Mouse (Mus musculus): ENCODE measurements around the gene Glt1d1.

The Glt1d1 gene

GRCm38 (mm10) chr5:127632167-127633145 lies at the start of gene Glt1d1, which contains the start of gene Slc15a4:
Glt1d1 (plus strand) TSS chr5:127632262.
Slc15a4 (minus strand) TSS chr5:127632897.
- DNase-seq (ENCODE audit: low spot score in 2 of 2) = peak; percentile 49 to 56

- DNase-seq (ENCODE audit: low spot score in 2 of 2) = no peak
Observed at GRCm38 (mm10) chr5:127583658-127584057, 48.4 kb upstream of the Glt1d1 start.

- DNase-seq (ENCODE audit: low spot score in 2 of 2) = no peak
Observed at GRCm38 (mm10) chr5:127587854-127588253, 44.2 kb upstream of the Glt1d1 start.

GRCm38 (mm10) chr5:127592406-127592805 lies 39.7 kb upstream of the Glt1d1 start:
- DNase-seq (ENCODE audit: low spot score in 2 of 2) = no peak

- peak; percentile 44 to 57 for DNase-seq (ENCODE audit: low spot score in 2 of 2)
Observed at GRCm38 (mm10) chr5:127592854-127593253, 39.2 kb upstream of the Glt1d1 start.

- DNase-seq (ENCODE audit: low spot score in 2 of 2) = no peak
Observed at GRCm38 (mm10) chr5:127595676-127596075, 36.4 kb upstream of the Glt1d1 start.

GRCm38 (mm10) chr5:127596862-127597261 lies 35.2 kb upstream of the Glt1d1 start:
- no peak for DNase-seq (ENCODE audit: low spot score in 2 of 2)

GRCm38 (mm10) chr5:127602996-127603395 lies 29.1 kb upstream of the Glt1d1 start:
- no peak for DNase-seq (ENCODE audit: low spot score in 2 of 2)

GRCm38 (mm10) chr5:127607507-127607906 lies 24.6 kb upstream of the Glt1d1 start:
- no peak for DNase-seq (ENCODE audit: low spot score in 2 of 2)

GRCm38 (mm10) chr5:127609191-127609714 lies 22.8 kb upstream of the Glt1d1 start:
- DNase-seq (ENCODE audit: low spot score in 2 of 2) = no peak

GRCm38 (mm10) chr5:127610787-127611509 lies 21.1 kb upstream of the Glt1d1 start:
- DNase-seq (ENCODE audit: low spot score in 2 of 2) = no peak

GRCm38 (mm10) chr5:127611881-127612280 lies 20.2 kb upstream of the Glt1d1 start:
- no peak for DNase-seq (ENCODE audit: low spot score in 2 of 2)

GRCm38 (mm10) chr5:127612397-127612796 lies 19.7 kb upstream of the Glt1d1 start:
- no peak for DNase-seq (ENCODE audit: low spot score in 2 of 2)

GRCm38 (mm10) chr5:127615459-127615858 lies 16.6 kb upstream of the Glt1d1 start:
- DNase-seq (ENCODE audit: low spot score in 2 of 2) = no peak

- no peak for DNase-seq (ENCODE audit: low spot score in 2 of 2)
Observed at GRCm38 (mm10) chr5:127616151-127616550, 15.9 kb upstream of the Glt1d1 start.

- peak; percentile 98 for DNase-seq (ENCODE audit: low spot score in 2 of 2)
Observed at GRCm38 (mm10) chr5:127616884-127617635, 15.0 kb upstream of the Glt1d1 start.

GRCm38 (mm10) chr5:127618834-127619233 lies 13.2 kb upstream of the Glt1d1 start:
- DNase-seq (ENCODE audit: low spot score in 2 of 2) = no peak

- DNase-seq (ENCODE audit: low spot score in 2 of 2) = no peak
Observed at GRCm38 (mm10) chr5:127620371-127620770, 11.7 kb upstream of the Glt1d1 start.

- DNase-seq (ENCODE audit: low spot score in 2 of 2) = no peak
Observed at GRCm38 (mm10) chr5:127621108-127621507, 11.0 kb upstream of the Glt1d1 start.

- DNase-seq (ENCODE audit: low spot score in 2 of 2) = no peak
Observed at GRCm38 (mm10) chr5:127624427-127625213, 7.4 kb upstream of the Glt1d1 start.

- DNase-seq (ENCODE audit: low spot score in 2 of 2) = no peak
Observed at GRCm38 (mm10) chr5:127627242-127627641, 4.8 kb upstream of the Glt1d1 start.

All from right cerebral cortex, adult 2 months (tissue).